Mouse (Mus musculus) liver, embryonic 16.5 days (tissue): Measurements from ENCODE around the gene Dntt. TPM values are rescaled to one million over a fixed set of nuclear protein-coding genes. Genes with fewer than 3 reads are reported as not detected.

Experiments used
- ATAC-seq: fragments of 200-750 bp; cut with Nextera tagmentation; 2 replicates; pipeline ENCODE4 v1.8.0; 2017; ENCODE audit warnings: low read depth, mild to moderate bottlenecking, moderate number of reproducible peaks, moderate library complexity
- H3K27ac ChIP-seq: fragments of 300-500 bp; sonication (generic); 2 replicates; pipeline ENCODE4 v1.5.1; 2014; ENCODE audit warnings: mild to moderate bottlenecking, low read length
- H3K27me3 ChIP-seq: fragments of 300-500 bp; sonication (generic); 2 replicates; pipeline ENCODE4 v1.6.1; 2014; ENCODE audit warnings: low read depth, low read length, mixed read lengths; ENCODE audit not compliant: control insufficient read depth, insufficient read depth
- H3K36me3 ChIP-seq: fragments of 300-500 bp; sonication (generic); 2 replicates; pipeline ENCODE4 v1.6.1; 2014; ENCODE audit warnings: mild to moderate bottlenecking; ENCODE audit not compliant: control insufficient read depth, insufficient read depth
- H3K4me1 ChIP-seq: fragments of 300-500 bp; sonication (generic); 2 replicates; pipeline ENCODE4 v1.6.1; 2014; ENCODE audit warnings: low read depth, low read length, mixed read lengths; ENCODE audit not compliant: control insufficient read depth
- H3K4me2 ChIP-seq: fragments of 300-500 bp; sonication (generic); 2 replicates; pipeline ENCODE4 v1.6.1; 2014; ENCODE audit warnings: low read depth, low read length, mixed read lengths
- H3K4me3 ChIP-seq: fragments of 300-500 bp; sonication (generic); 2 replicates; pipeline ENCODE4 v1.5.1; 2014; ENCODE audit warnings: low read depth, mild to moderate bottlenecking, low read length
- H3K9ac ChIP-seq: fragments of 300-500 bp; sonication (generic); 2 replicates; pipeline ENCODE4 v1.6.1; 2014; ENCODE audit warnings: low read depth, low read length
- H3K9me3 ChIP-seq: fragments of 300-500 bp; sonication (generic); replicated peaks from 2 replicates; pipeline ENCODE4 v1.6.1; 2016; ENCODE audit warnings: low read length; ENCODE audit not compliant: control insufficient read depth
- WGBS: fragments of 180-500 bp; shearing (Covaris S2); extraction: QIAGEN DNeasy Blood & Tissue Kit; methylation state at CpG from one replicate; pipeline ENCODE4 v1.1.7; 2014; ENCODE audit not compliant: insufficient replicate concordance; 5-methylcytosine and 5-hydroxymethylcytosine counted together
- polyA plus RNA-seq: library from polyadenylated mRNA; unstranded; fragments of >200 nt; fragmentation: Nextera tagmentation; extraction: Ambion mirVana; gene quantifications from 2 replicates; pipeline ENCODE4 v1.2.1, GENCODE M21; 2015

Dntt gene
- polyA plus RNA-seq, 1 experiment from 2014 or later, result not detected

GRCm38 (mm10) chr19:41091901-41092300 lies 62.8 kb downstream of the Dntt start:
- Histone ChIP-seq H3K27ac (no peak overlapping the region), H3K4me2 (no peak overlapping the region), H3K9ac (no peak overlapping the region), H3K36me3 (no peaks in the 10 kb centered on the region), H3K9me3 (no peaks in the 10 kb centered on the region), H3K4me1 (no peaks in the 10 kb centered on the region), H3K27me3 (peaks cover 6% of the 10 kb centered on the region; the same call in 1 of the 2 replicates), H3K4me3 (no peak overlapping the region)
- no peak for ATAC-seq
- 15% methylated on average over 2 of the region's 2 CpGs for WGBS

GRCm38 (mm10) chr19:41097038-41097437 lies 68.0 kb downstream of the Dntt start:
- Histone ChIP-seq H3K36me3 (no peaks in the 10 kb centered on the region), H3K9ac (no peak overlapping the region), H3K27ac (no peak overlapping the region), H3K27me3 (no peaks in the 10 kb centered on the region), H3K9me3 (no peaks in the 10 kb centered on the region), H3K4me2 (no peak overlapping the region), H3K4me3 (no peak overlapping the region), H3K4me1 (no peaks in the 10 kb centered on the region)
- no peak for ATAC-seq
- WGBS, result 66% methylated on average over 4 of the region's 4 CpGs

GRCm38 (mm10) chr19:41100863-41101262 lies 71.8 kb downstream of the Dntt start:
- 76% methylated on average over 7 of the region's 7 CpGs for WGBS

GRCm38 (mm10) chr19:41101390-41101789 lies 72.3 kb downstream of the Dntt start:
- H3K27me3 ChIP-seq, result no peaks in the 10 kb centered on the region
- H3K27ac ChIP-seq, result no peak overlapping the region
- H3K9me3 ChIP-seq, result no peaks in the 10 kb centered on the region
- no peak for ATAC-seq
- H3K4me3 ChIP-seq, result no peak overlapping the region
- H3K4me2 ChIP-seq, result no peak overlapping the region
- H3K9ac ChIP-seq, result no peak overlapping the region
- no peaks in the 10 kb centered on the region for H3K36me3 ChIP-seq
- no peaks in the 10 kb centered on the region for H3K4me1 ChIP-seq
- 65% methylated on average over 8 of the region's 8 CpGs for WGBS

More at GRCm38 (mm10) chr19:41100863-41101262, 71.8 kb downstream of the Dntt start:
- Histone ChIP-seq H3K4me1 (no peaks in the 10 kb centered on the region), H3K36me3 (no peaks in the 10 kb centered on the region), H3K4me2 (no peak overlapping the region), H3K4me3 (no peak overlapping the region), H3K27me3 (no peaks in the 10 kb centered on the region), H3K27ac (no peak overlapping the region), H3K9ac (no peak overlapping the region), H3K9me3 (no peaks in the 10 kb centered on the region)
- ATAC-seq, result no peak

- WGBS, result 44% methylated on average over 8 of the region's 8 CpGs
- Histone ChIP-seq H3K27ac (no peak overlapping the region), H3K36me3 (no peaks in the 10 kb centered on the region), H3K9me3 (no peaks in the 10 kb centered on the region), H3K4me2 (no peak overlapping the region), H3K4me3 (no peak overlapping the region), H3K9ac (no peak overlapping the region), H3K27me3 (no peaks in the 10 kb centered on the region), H3K4me1 (no peaks in the 10 kb centered on the region)
- ATAC-seq, result no peak
These were observed 75.8 kb downstream of the Dntt start for GRCm38 (mm10) chr19:41104922-41105321.

- 57% methylated on average over 8 of the region's 8 CpGs for WGBS
- no peak overlapping the region for H3K4me2 ChIP-seq
These were observed 78.5 kb downstream of the Dntt start for GRCm38 (mm10) chr19:41107530-41107929.

GRCm38 (mm10) chr19:41108666-41109065 lies 79.6 kb downstream of the Dntt start:
- Histone ChIP-seq H3K9ac (no peak overlapping the region), H3K4me2 (no peak overlapping the region), H3K4me1 (no peaks in the 10 kb centered on the region), H3K4me3 (no peak overlapping the region), H3K36me3 (no peaks in the 10 kb centered on the region), H3K27me3 (no peaks in the 10 kb centered on the region), H3K9me3 (no peaks in the 10 kb centered on the region), H3K27ac (no peak overlapping the region)
- 77% methylated on average over 7 of the region's 7 CpGs for WGBS
- ATAC-seq, result no peak

More at GRCm38 (mm10) chr19:41107530-41107929, 78.5 kb downstream of the Dntt start:
- Histone ChIP-seq H3K27me3 (no peaks in the 10 kb centered on the region), H3K27ac (no peak overlapping the region), H3K9me3 (no peaks in the 10 kb centered on the region), H3K9ac (no peak overlapping the region), H3K4me1 (no peaks in the 10 kb centered on the region), H3K36me3 (no peaks in the 10 kb centered on the region), H3K4me3 (no peak overlapping the region)
- no peak for ATAC-seq

Other genes with a start within 250 kb of the Dntt start
- gene Ccnj, start 198.0 kb upstream of the Dntt start, polyA plus RNA-seq, result 2.6 TPM in 2 replicates
- gene Zfp518a, start 134.6 kb upstream of the Dntt start, polyA plus RNA-seq, result 3.9 and 4.0 TPM in 2 replicates
- 1.8 and 2.4 TPM in 2 replicates for gene Blnk, start 34.7 kb upstream of the Dntt start, polyA plus RNA-seq
- gene Opalin, start 47.8 kb downstream of the Dntt start, polyA plus RNA-seq, result not detected in 2 replicates
- gene Tll2, start 177.6 kb downstream of the Dntt start, polyA plus RNA-seq, result not detected in 2 replicates
- gene Tm9sf3, start 234.7 kb downstream of the Dntt start, polyA plus RNA-seq, result 49.2 and 50.4 TPM in 2 replicates